Mouse (Mus musculus): ENCODE measurements around the gene Rspo1. TPM values are rescaled to one million over a fixed set of nuclear protein-coding genes. Genes with fewer than 3 reads are reported as not detected.
A peak's percentile ranks its signal among the peaks of the same experiment; 100 is the strongest.

The Rspo1 gene
- polyA plus RNA-seq, 1 experiment from 2014 or later, result 2.2 TPM

GRCm38 (mm10) chr4:125007460-125007859 lies 21.2 kb downstream of the Rspo1 start:
- Histone ChIP-seq H3K36me3 (ENCODE audit: control insufficient read depth, insufficient read depth, low read length) (no peaks in the 10 kb centered on the region), H3K9me3 (replicated peaks; ENCODE audit: control insufficient read depth, low read length, poor library complexity, severe bottlenecking) (no peaks in the 10 kb centered on the region), H3K4me1 (ENCODE audit: control insufficient read depth, insufficient read depth, low read length) (no peaks in the 10 kb centered on the region), H3K4me3 (ENCODE audit: low read depth, low read length) (no peak overlapping the region), H3K9ac (ENCODE audit: low read depth, low read length) (no peak overlapping the region), H3K27ac (ENCODE audit: low read length) (no peak overlapping the region), H3K27me3 (ENCODE audit: control insufficient read depth, insufficient read depth, low read depth, low read length) (no peaks in the 10 kb centered on the region; the same call in 1 of the 2 replicates), H3K4me2 (ENCODE audit: low read length) (no peak overlapping the region)
- WGBS, result 60% methylated on average over 15 of the region's 15 CpGs
- ATAC-seq, result no peak

- Histone ChIP-seq H3K4me2 (ENCODE audit: low read length) (no peak overlapping the region), H3K9me3 (replicated peaks; ENCODE audit: control insufficient read depth, low read length, poor library complexity, severe bottlenecking) (no peaks in the 10 kb centered on the region), H3K4me3 (ENCODE audit: low read depth, low read length) (no peak overlapping the region), H3K4me1 (ENCODE audit: control insufficient read depth, insufficient read depth, low read length) (no peaks in the 10 kb centered on the region), H3K27ac (ENCODE audit: low read length) (no peak overlapping the region), H3K27me3 (ENCODE audit: control insufficient read depth, insufficient read depth, low read depth, low read length) (no peaks in the 10 kb centered on the region; the same call in 1 of the 2 replicates), H3K36me3 (ENCODE audit: control insufficient read depth, insufficient read depth, low read length) (no peaks in the 10 kb centered on the region), H3K9ac (ENCODE audit: low read depth, low read length) (no peak overlapping the region)
- ATAC-seq, result no peak
- 70% methylated on average over 6 of the region's 6 CpGs for WGBS
Measured at GRCm38 (mm10) chr4:125008220-125008619, 22.0 kb downstream of the Rspo1 start.

- Histone ChIP-seq H3K36me3 (ENCODE audit: control insufficient read depth, insufficient read depth, low read length) (no peaks in the 10 kb centered on the region), H3K4me2 (ENCODE audit: low read length) (no peak overlapping the region), H3K27me3 (ENCODE audit: control insufficient read depth, insufficient read depth, low read depth, low read length) (no peaks in the 10 kb centered on the region; the same call in 1 of the 2 replicates), H3K27ac (ENCODE audit: low read length) (no peak overlapping the region), H3K4me1 (ENCODE audit: control insufficient read depth, insufficient read depth, low read length) (no peaks in the 10 kb centered on the region), H3K9me3 (replicated peaks; ENCODE audit: control insufficient read depth, low read length, poor library complexity, severe bottlenecking) (no peaks in the 10 kb centered on the region), H3K4me3 (ENCODE audit: low read depth, low read length) (no peak overlapping the region), H3K9ac (ENCODE audit: low read depth, low read length) (no peak overlapping the region)
- 71% methylated on average over 8 of the region's 8 CpGs for WGBS
- ATAC-seq, result no peak
Measured at GRCm38 (mm10) chr4:125008712-125009111, 22.5 kb downstream of the Rspo1 start.

GRCm38 (mm10) chr4:125015806-125016635 lies 29.8 kb downstream of the Rspo1 start, which contains the start of gene Gnl2:
Gene Gnl2 (plus strand): TSS chr4:125016585.
- Histone ChIP-seq H3K9ac (ENCODE audit: low read depth, low read length) (no peak within 1 kb of the TSS), H3K27ac (ENCODE audit: low read length) (no peak within 1 kb of the TSS), H3K36me3 (ENCODE audit: control insufficient read depth, insufficient read depth, low read length) (no peaks in the 10 kb centered on the region), H3K4me1 (ENCODE audit: control insufficient read depth, insufficient read depth, low read length) (no peaks in the 10 kb centered on the region), H3K4me2 (ENCODE audit: low read length) (no peak within 1 kb of the TSS), H3K9me3 (replicated peaks; ENCODE audit: control insufficient read depth, low read length, poor library complexity, severe bottlenecking) (no peaks in the 10 kb centered on the region), H3K4me3 (ENCODE audit: low read depth, low read length) (no peak within 1 kb of the TSS), H3K27me3 (ENCODE audit: control insufficient read depth, insufficient read depth, low read depth, low read length) (no peaks in the 10 kb centered on the region)
- WGBS, result 93% methylated on average over 10 of the region's 10 CpGs
- no peak for ATAC-seq

GRCm38 (mm10) chr4:125017431-125017830 lies 31.2 kb downstream of the Rspo1 start:
- Histone ChIP-seq H3K27ac (ENCODE audit: low read length) (no peak overlapping the region), H3K9ac (ENCODE audit: low read depth, low read length) (no peak overlapping the region), H3K27me3 (ENCODE audit: control insufficient read depth, insufficient read depth, low read depth, low read length) (no peaks in the 10 kb centered on the region), H3K4me2 (ENCODE audit: low read length) (no peak overlapping the region), H3K36me3 (ENCODE audit: control insufficient read depth, insufficient read depth, low read length) (no peaks in the 10 kb centered on the region), H3K4me3 (ENCODE audit: low read depth, low read length) (no peak overlapping the region), H3K9me3 (replicated peaks; ENCODE audit: control insufficient read depth, low read length, poor library complexity, severe bottlenecking) (no peaks in the 10 kb centered on the region), H3K4me1 (ENCODE audit: control insufficient read depth, insufficient read depth, low read length) (no peaks in the 10 kb centered on the region)
- no peak for ATAC-seq
- 78% methylated on average over 11 of the region's 11 CpGs for WGBS

- 35% methylated on average over 11 of the region's 11 CpGs for WGBS
- Histone ChIP-seq H3K9ac (ENCODE audit: low read depth, low read length) (no peak overlapping the region), H3K27ac (ENCODE audit: low read length) (no peak overlapping the region), H3K9me3 (replicated peaks; ENCODE audit: control insufficient read depth, low read length, poor library complexity, severe bottlenecking) (no peaks in the 10 kb centered on the region), H3K36me3 (ENCODE audit: control insufficient read depth, insufficient read depth, low read length) (no peaks in the 10 kb centered on the region), H3K27me3 (ENCODE audit: control insufficient read depth, insufficient read depth, low read depth, low read length) (no peaks in the 10 kb centered on the region), H3K4me1 (ENCODE audit: control insufficient read depth, insufficient read depth, low read length) (no peaks in the 10 kb centered on the region), H3K4me3 (ENCODE audit: low read depth, low read length) (no peak overlapping the region), H3K4me2 (ENCODE audit: low read length) (no peak overlapping the region)
- ATAC-seq, result no peak
Measured at GRCm38 (mm10) chr4:125020780-125021538, 34.7 kb downstream of the Rspo1 start.

GRCm38 (mm10) chr4:125029891-125030614 lies 43.8 kb downstream of the Rspo1 start:
- H3K27me3 ChIP-seq (ENCODE audit: control insufficient read depth, insufficient read depth, low read depth, low read length), result no peaks in the 10 kb centered on the region
- under 1% methylated on average over 50 of the region's 50 CpGs for WGBS
- ATAC-seq, result peak; percentile 97
- peak overlapping the region; percentile 85 for H3K9ac ChIP-seq (ENCODE audit: low read depth, low read length)
- H3K36me3 ChIP-seq (ENCODE audit: control insufficient read depth, insufficient read depth, low read length), result peaks cover 4% of the 10 kb centered on the region; the same call in 1 of the 2 replicates
- peaks cover 18% of the 10 kb centered on the region for H3K4me1 ChIP-seq (ENCODE audit: control insufficient read depth, insufficient read depth, low read length)
- peak overlapping the region; percentile 71 for H3K4me2 ChIP-seq (ENCODE audit: low read length)
- peak overlapping the region; percentile 31 for H3K27ac ChIP-seq (ENCODE audit: low read length)
- H3K9me3 ChIP-seq (replicated peaks; ENCODE audit: control insufficient read depth, low read length, poor library complexity, severe bottlenecking), result no peaks in the 10 kb centered on the region
- peak overlapping the region; percentile 91 for H3K4me3 ChIP-seq (ENCODE audit: low read depth, low read length)

GRCm38 (mm10) chr4:125034341-125034740 lies 48.1 kb downstream of the Rspo1 start:
- Histone ChIP-seq H3K27me3 (ENCODE audit: control insufficient read depth, insufficient read depth, low read depth, low read length) (no peaks in the 10 kb centered on the region), H3K4me3 (ENCODE audit: low read depth, low read length) (no peak overlapping the region), H3K4me1 (ENCODE audit: control insufficient read depth, insufficient read depth, low read length) (peaks cover 15% of the 10 kb centered on the region), H3K4me2 (ENCODE audit: low read length) (no peak overlapping the region), H3K27ac (ENCODE audit: low read length) (no peak overlapping the region), H3K9me3 (replicated peaks; ENCODE audit: control insufficient read depth, low read length, poor library complexity, severe bottlenecking) (no peaks in the 10 kb centered on the region), H3K9ac (ENCODE audit: low read depth, low read length) (no peak overlapping the region), H3K36me3 (ENCODE audit: control insufficient read depth, insufficient read depth, low read length) (peaks cover 26% of the 10 kb centered on the region)
- no peak for ATAC-seq
- whole genome bisulfite sequencing, result 91% methylated on average over 4 of the region's 4 CpGs
